Mouse (Mus musculus) lung, embryonic 14.5 days (tissue): ENCODE results near the gene Cog1. TPM values are rescaled to one million over a fixed set of nuclear protein-coding genes. Genes with fewer than 3 reads are reported as not detected.

Experiments used
- ATAC-seq: fragments of 200-750 bp; cut with Nextera tagmentation; 2 replicates; pipeline ENCODE4 v1.8.0; 2017; ENCODE audit warnings: mild to moderate bottlenecking, moderate TSS enrichment, moderate library complexity; ENCODE audit not compliant: insufficient read depth
- DNase-seq: peaks from one replicate; pipeline ENCODE4 v3.0.0-alpha.2; 2015
- H3K27ac ChIP-seq: fragments of 300-500 bp; sonication (generic); 2 replicates; pipeline ENCODE4 v1.5.1; 2014; ENCODE audit warnings: low read depth, mild to moderate bottlenecking, moderate library complexity
- H3K27me3 ChIP-seq: fragments of 300-500 bp; sonication (generic); 2 replicates; pipeline ENCODE4 v1.6.1; 2014; ENCODE audit warnings: low read length, control low read depth; ENCODE audit not compliant: insufficient read depth
- H3K36me3 ChIP-seq: fragments of 300-500 bp; sonication (generic); 2 replicates; pipeline ENCODE4 v1.6.1; 2014; ENCODE audit warnings: control low read depth; ENCODE audit not compliant: insufficient read depth
- H3K4me1 ChIP-seq: fragments of 300-500 bp; sonication (generic); 2 replicates; pipeline ENCODE4 v1.6.1; 2014; ENCODE audit warnings: antibody characterized with exemption, control low read depth; ENCODE audit not compliant: insufficient read depth
- H3K4me2 ChIP-seq: fragments of 300-500 bp; sonication (generic); 2 replicates; pipeline ENCODE4 v1.6.1; 2014; ENCODE audit warnings: mild to moderate bottlenecking
- H3K4me3 ChIP-seq: fragments of 300-500 bp; sonication (generic); 2 replicates; pipeline ENCODE4 v1.5.1; 2014; ENCODE audit warnings: low read depth, low read length
- H3K9ac ChIP-seq: fragments of 300-500 bp; sonication (generic); 2 replicates; pipeline ENCODE4 v1.6.1; 2014
- H3K9me3 ChIP-seq: fragments of 300-500 bp; sonication (generic); 2 replicates; pipeline ENCODE4 v1.6.1; 2016; ENCODE audit warnings: low read depth, low read length, control low read depth
- CTCF ChIP-seq: IDR thresholded peaks from 2 replicates; pipeline ENCODE4 v1.5.1; 2016; ENCODE audit warnings: antibody characterized with exemption, low read depth
- WGBS: fragments of 180-500 bp; shearing (Covaris S2); extraction: QIAGEN DNeasy Blood & Tissue Kit; methylation state at CpG from one replicate; pipeline ENCODE4 v1.1.7; 2014; 5-methylcytosine and 5-hydroxymethylcytosine counted together
- polyA plus RNA-seq: library from polyadenylated mRNA; unstranded; fragments of >200 nt; fragmentation: Nextera tagmentation; extraction: Ambion mirVana; gene quantifications from 2 replicates; pipeline ENCODE4 v1.2.1, GENCODE M21; 2014

Cog1 gene
- polyA plus RNA-seq, 1 experiment from 2014 or later: 28.4 TPM

DNA sequence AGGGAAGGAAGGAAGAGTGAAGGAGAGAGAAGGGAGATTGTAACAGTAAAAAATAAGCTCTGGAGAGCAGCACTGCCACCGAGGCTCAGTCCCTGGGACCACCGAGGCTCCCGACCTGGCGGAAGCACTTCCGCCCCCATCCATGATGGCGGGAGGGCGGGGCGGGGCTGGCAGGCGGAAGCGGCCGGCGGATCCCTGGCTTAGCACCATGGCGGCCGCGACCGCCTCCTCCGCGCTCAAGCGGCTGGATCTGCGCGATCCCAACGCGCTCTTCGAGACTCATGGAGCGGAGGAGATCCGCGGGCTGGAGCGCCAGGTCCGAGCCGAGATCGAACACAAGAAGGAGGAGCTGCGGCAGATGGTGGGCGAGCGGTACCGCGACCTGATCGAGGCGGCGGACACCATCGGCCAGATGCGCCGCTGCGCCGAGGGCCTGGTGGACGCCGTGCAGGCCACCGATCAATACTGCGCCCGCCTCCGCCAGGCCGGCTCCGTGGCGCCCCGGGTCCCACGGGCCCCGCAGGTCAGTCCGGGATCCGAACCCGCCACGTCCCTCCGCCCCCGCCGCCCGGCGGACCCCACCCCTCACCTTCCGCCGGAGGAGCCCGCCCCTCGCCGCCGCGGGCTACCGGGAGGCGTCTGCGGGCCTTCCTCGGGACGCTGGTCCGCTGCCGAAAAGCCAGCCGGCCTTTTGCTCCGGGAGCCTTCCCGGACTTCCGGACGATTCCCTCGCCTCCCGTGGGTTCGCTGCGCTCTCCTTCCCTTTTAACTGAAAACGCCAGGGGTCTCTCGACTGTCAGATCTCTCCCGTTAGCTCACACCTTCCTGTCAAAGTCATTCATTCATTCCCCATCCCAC, 613 bp downstream of the Cog1 start, which contains the start of gene Slc39a11:
Gene Slc39a11, minus strand, starts transcription at position 727 of the 858 bp plus-strand sequence.
- peak; percentile 85 for ATAC-seq
- Histone ChIP-seq H3K36me3 (peaks cover 32% of the 10 kb centered on the region), H3K4me2 (peak within 1 kb of the TSS; percentile 85), H3K9me3 (no peaks in the 10 kb centered on the region), H3K9ac (peak within 1 kb of the TSS; percentile 96), H3K27me3 (0 out of 2 replicates have a peak, but pooled peaks cover 4% of the 10 kb centered on the region), H3K4me3 (peak within 1 kb of the TSS; percentile 95), H3K4me1 (peaks cover 11% of the 10 kb centered on the region), H3K27ac (peak within 1 kb of the TSS; percentile 83)
- TF ChIP-seq CTCF: no peak
- WGBS: under 1% methylated on average over 91 of the region's 91 CpGs
- peak; percentile 86 for DNase-seq

- no peak for ATAC-seq
- Histone ChIP-seq H3K36me3 (peaks cover 50% of the 10 kb centered on the region), H3K9me3 (no peaks in the 10 kb centered on the region), H3K9ac (no peak overlapping the region), H3K4me2 (peak overlapping the region; percentile 85; the same call in 1 of the 2 replicates), H3K27me3 (0 out of 2 replicates have a peak, but pooled peaks cover 4% of the 10 kb centered on the region), H3K4me3 (no peak overlapping the region), H3K27ac (0 out of 2 replicates have a peak overlapping the region, but pooled peaks have one; percentile 9), H3K4me1 (peaks cover 11% of the 10 kb centered on the region)
- TF ChIP-seq CTCF: no peak
- WGBS: 61% methylated on average over 22 of the region's 22 CpGs
- DNase-seq: no peak
Observed at GRCm38 (mm10) chr11:113651206-113651906, 2.4 kb downstream of the Cog1 start.

GRCm38 (mm10) chr11:113651907-113652273, 2.9 kb downstream of the Cog1 start:
- H3K9ac ChIP-seq: no peak overlapping the region
- peaks cover 55% of the 10 kb centered on the region for H3K36me3 ChIP-seq
- 0 out of 2 replicates have a peak overlapping the region, but pooled peaks have one; percentile 9 for H3K27ac ChIP-seq
- no peak overlapping the region for H3K4me2 ChIP-seq
- peaks cover 11% of the 10 kb centered on the region for H3K4me1 ChIP-seq
- 0 out of 2 replicates have a peak, but pooled peaks cover 4% of the 10 kb centered on the region for H3K27me3 ChIP-seq
- ATAC-seq (no peak), DNase-seq (peak; percentile 70)
- peak; percentile 63 for TF ChIP-seq CTCF
- no peak overlapping the region for H3K4me3 ChIP-seq
- no peaks in the 10 kb centered on the region for H3K9me3 ChIP-seq
- WGBS: 38% methylated on average over 8 of the region's 8 CpGs

GRCm38 (mm10) chr11:113652516-113652915, 3.5 kb downstream of the Cog1 start:
- 0 out of 2 replicates have a peak, but pooled peaks cover 2% of the 10 kb centered on the region for H3K27me3 ChIP-seq
- no peak for TF ChIP-seq CTCF
- no peak overlapping the region for H3K4me2 ChIP-seq
- no peaks in the 10 kb centered on the region for H3K9me3 ChIP-seq
- H3K4me1 ChIP-seq: peaks cover 11% of the 10 kb centered on the region
- no peak for ATAC-seq
- H3K4me3 ChIP-seq: no peak overlapping the region
- no peak overlapping the region for H3K27ac ChIP-seq
- no peak for DNase-seq
- WGBS: 92% methylated on average over 6 of the region's 6 CpGs
- H3K9ac ChIP-seq: no peak overlapping the region
- H3K36me3 ChIP-seq: peaks cover 61% of the 10 kb centered on the region

DNA sequence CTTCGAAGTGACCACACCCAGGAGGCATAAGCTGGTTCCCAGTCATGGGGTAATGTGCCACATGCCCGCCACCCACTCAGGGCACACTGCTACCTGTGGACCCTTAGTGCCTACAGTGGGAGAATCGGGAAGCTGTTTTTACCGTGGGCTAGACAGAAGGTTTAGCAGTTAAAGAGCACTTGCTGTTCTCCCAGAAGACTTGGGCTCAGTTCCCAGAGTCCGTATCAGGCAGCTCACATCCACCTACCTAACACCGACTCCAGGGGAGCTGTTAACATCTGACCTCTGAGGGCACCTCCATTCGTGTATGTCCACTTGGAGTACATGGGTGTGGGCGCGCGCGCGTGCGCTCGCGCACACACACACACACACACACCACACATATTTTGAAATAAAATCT, 5.1 kb downstream of the Cog1 start:
- no peak for TF ChIP-seq CTCF
- Histone ChIP-seq H3K4me1 (peaks cover 3% of the 10 kb centered on the region), H3K4me2 (no peak overlapping the region), H3K27ac (no peak overlapping the region), H3K9ac (no peak overlapping the region), H3K27me3 (no peaks in the 10 kb centered on the region), H3K9me3 (no peaks in the 10 kb centered on the region), H3K4me3 (no peak overlapping the region), H3K36me3 (peaks cover 77% of the 10 kb centered on the region)
- ATAC-seq (no peak), DNase-seq (no peak)
- 89% methylated on average over 15 of the region's 15 CpGs for WGBS

- no peak overlapping the region for H3K4me2 ChIP-seq
- H3K9ac ChIP-seq: no peak overlapping the region
- TF ChIP-seq CTCF: no peak
- ATAC-seq: no peak
- peaks cover 3% of the 10 kb centered on the region; the same call in 1 of the 2 replicates for H3K4me1 ChIP-seq
- no peak for DNase-seq
- H3K9me3 ChIP-seq: no peaks in the 10 kb centered on the region
- WGBS: 74% methylated on average over 18 of the region's 18 CpGs
- H3K27ac ChIP-seq: no peak overlapping the region
- peaks cover 83% of the 10 kb centered on the region for H3K36me3 ChIP-seq
- no peak overlapping the region for H3K4me3 ChIP-seq
- H3K27me3 ChIP-seq: no peaks in the 10 kb centered on the region
Observed at GRCm38 (mm10) chr11:113654561-113655270, 5.7 kb downstream of the Cog1 start.
